Mouse (Mus musculus) small intestine, adult 2 months (tissue): ENCODE data around the gene Adcy10.

Experiments used
- CTCF ChIP-seq: fragments of 200-500 bp; IDR thresholded peaks from 2 replicates; pipeline ENCODE4 v1.5.1; 2012; ENCODE audit warnings: low read depth, mild to moderate bottlenecking, control low read depth, inconsistent platforms, low read length, moderate library complexity, mixed read lengths; ENCODE audit not compliant: insufficient replicate concordance, insufficient read length; ENCODE audit errors: extremely low read depth
- POLR2A ChIP-seq: fragments of 200-500 bp; IDR thresholded peaks from 2 replicates; pipeline ENCODE4 v1.6.1; 2012; ENCODE audit warnings: low read depth, mild to moderate bottlenecking, control low read depth, inconsistent platforms, low read length, moderate library complexity

- TF ChIP-seq POLR2A (no peak), CTCF (no peak)
Measured at GRCm38 (mm10) chr1:165576005-165576404, 91.0 kb downstream of the Adcy10 start.
